Mouse (Mus musculus): ENCODE measurements around the gene Gmppa. TPM values are rescaled to one million over a fixed set of nuclear protein-coding genes. Genes with fewer than 3 reads are reported as not detected.

The Gmppa gene
- polyA plus RNA-seq, 1 experiment from 2014 or later, result 35.2 TPM

DNA sequence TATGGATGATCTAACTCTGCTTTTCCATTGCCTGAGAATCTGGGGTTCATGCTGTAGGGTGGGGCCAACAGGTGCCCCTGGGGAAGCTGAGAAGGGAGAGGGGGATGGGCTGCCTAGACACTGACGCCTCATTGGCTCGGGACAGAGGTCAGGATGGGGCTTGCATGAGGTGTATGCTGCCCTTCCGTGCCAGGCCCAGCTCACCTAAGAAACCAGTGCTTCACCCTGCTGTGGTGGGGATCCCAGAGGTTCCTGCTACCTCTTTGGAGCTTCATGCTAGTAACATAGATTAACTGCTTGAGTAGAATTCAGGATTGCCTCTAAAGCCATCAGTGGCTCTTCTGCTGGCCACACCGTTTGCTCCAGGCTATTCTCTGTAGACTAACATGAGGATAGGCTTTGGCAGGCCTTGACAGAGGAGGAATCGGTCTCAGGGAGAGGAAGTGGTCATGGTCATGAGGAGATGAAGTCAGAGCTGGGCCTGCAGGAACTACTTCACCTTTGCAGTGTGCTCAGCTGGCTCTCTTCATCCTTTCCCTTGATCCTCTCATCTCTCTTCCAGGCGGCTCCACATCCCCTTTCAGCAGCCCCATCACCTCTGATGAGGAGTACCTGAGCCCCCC is 35.1 kb upstream of the Gmppa start:
- no peak overlapping the region for H3K27ac ChIP-seq (replicated peaks)
- ATAC-seq (ENCODE audit: insufficient read depth), result peak; percentile 20; the same call in 1 of the 2 replicates

DNA sequence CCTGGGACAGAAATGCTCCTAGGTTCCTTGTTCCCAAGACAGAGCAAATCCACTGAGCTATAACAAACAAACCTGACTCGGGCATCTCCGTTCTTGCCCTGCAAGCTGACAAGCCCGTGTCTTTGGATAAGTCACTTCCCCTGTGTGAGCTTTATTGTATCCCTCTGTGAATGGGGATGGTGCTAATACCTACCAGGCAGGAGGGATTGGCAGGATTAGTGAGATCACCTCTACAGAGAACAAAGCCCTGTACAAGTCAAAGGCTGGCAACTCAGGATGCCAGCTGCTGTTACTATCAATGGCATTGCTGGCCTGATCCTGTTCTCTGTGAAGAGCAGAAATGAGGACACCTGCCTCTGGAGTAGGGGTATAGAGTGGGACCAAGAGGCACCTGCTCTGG is 30.2 kb upstream of the Gmppa start:
- Histone ChIP-seq H3K4me1 (replicated peaks) (0 out of 2 replicates have a peak, but pooled peaks cover 2% of the 10 kb centered on the region), H3K27me3 (no peaks in the 10 kb centered on the region; the same call in 1 of the 2 replicates), H3K27ac (replicated peaks) (no peak overlapping the region), H3K4me2 (no peak overlapping the region), H3K36me3 (replicated peaks) (no peaks in the 10 kb centered on the region), H3K4me3 (replicated peaks) (no peak overlapping the region), H3K9ac (no peak overlapping the region), H3K9me3 (replicated peaks) (no peaks in the 10 kb centered on the region)
- no peak for ATAC-seq (ENCODE audit: insufficient read depth)
- 62% methylated on average over 3 of the region's 3 CpGs for WGBS (ENCODE audit: insufficient replicate concordance)

More for the DNA sequence above, 35.1 kb upstream of the Gmppa start:
- H3K36me3 ChIP-seq (replicated peaks), result no peaks in the 10 kb centered on the region
- peaks cover 5% of the 10 kb centered on the region; the same call in 1 of the 2 replicates for H3K27me3 ChIP-seq
- H3K4me1 ChIP-seq (replicated peaks), result peaks cover 19% of the 10 kb centered on the region
- H3K4me2 ChIP-seq, result peak overlapping the region; percentile 40
- 19% methylated on average over 6 of the region's 6 CpGs for WGBS (ENCODE audit: insufficient replicate concordance)
- peak overlapping the region; percentile 16 for H3K4me3 ChIP-seq (replicated peaks)
- H3K9ac ChIP-seq, result no peak overlapping the region
- no peaks in the 10 kb centered on the region for H3K9me3 ChIP-seq (replicated peaks)

DNA sequence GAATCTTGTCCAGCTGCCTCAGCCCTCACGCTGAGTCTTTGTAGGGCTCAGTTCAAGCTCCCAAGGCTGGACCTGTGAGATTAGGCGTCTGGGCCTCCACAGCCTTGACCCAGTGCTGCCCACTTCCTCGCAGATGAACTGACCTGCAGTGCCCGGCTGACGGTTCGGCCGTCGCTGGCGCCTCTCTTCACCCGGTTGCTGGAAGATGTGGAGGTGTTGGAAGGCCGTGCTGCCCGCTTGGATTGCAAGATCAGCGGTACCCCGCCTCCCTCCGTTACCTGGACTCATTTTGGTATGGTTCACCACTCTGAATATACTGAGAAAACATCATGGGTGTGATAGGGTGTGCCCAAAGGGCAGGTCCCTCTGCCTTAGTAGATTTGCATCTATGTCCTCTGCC is 29.6 kb upstream of the Gmppa start:
- ATAC-seq (ENCODE audit: insufficient read depth), result no peak
- Histone ChIP-seq H3K27ac (replicated peaks) (no peak overlapping the region), H3K4me2 (no peak overlapping the region), H3K9me3 (replicated peaks) (no peaks in the 10 kb centered on the region), H3K27me3 (no peaks in the 10 kb centered on the region), H3K36me3 (replicated peaks) (no peaks in the 10 kb centered on the region), H3K4me1 (replicated peaks) (no peaks in the 10 kb centered on the region), H3K9ac (no peak overlapping the region), H3K4me3 (replicated peaks) (no peak overlapping the region)
- WGBS (ENCODE audit: insufficient replicate concordance), result 74% methylated on average over 15 of the region's 15 CpGs

DNA sequence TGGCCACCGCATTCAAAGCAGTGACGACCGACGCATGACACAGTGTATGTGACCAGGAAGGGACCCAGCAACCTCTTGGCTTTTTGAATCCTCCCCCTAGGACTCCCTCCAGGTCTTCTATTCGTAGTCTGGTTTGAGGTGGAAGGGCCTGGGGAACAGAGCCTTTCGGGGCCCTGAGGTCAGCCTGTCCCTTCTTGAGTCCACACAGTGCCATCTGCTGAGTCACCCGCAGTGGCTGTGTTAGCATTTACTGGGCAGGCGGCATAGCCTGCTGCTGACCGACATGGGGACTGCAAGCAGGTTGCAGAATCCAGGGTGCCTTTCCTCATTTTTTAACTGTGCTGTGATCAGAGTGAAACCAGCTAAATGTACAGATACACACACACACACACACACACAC is 28.7 kb upstream of the Gmppa start:
- Histone ChIP-seq H3K36me3 (replicated peaks) (no peaks in the 10 kb centered on the region), H3K9ac (no peak overlapping the region), H3K27me3 (no peaks in the 10 kb centered on the region), H3K4me1 (replicated peaks) (no peaks in the 10 kb centered on the region), H3K27ac (replicated peaks) (no peak overlapping the region), H3K9me3 (replicated peaks) (no peaks in the 10 kb centered on the region), H3K4me3 (replicated peaks) (no peak overlapping the region), H3K4me2 (no peak overlapping the region)
- no peak for ATAC-seq (ENCODE audit: insufficient read depth)
- WGBS (ENCODE audit: insufficient replicate concordance), result 74% methylated on average over 9 of the region's 9 CpGs

DNA sequence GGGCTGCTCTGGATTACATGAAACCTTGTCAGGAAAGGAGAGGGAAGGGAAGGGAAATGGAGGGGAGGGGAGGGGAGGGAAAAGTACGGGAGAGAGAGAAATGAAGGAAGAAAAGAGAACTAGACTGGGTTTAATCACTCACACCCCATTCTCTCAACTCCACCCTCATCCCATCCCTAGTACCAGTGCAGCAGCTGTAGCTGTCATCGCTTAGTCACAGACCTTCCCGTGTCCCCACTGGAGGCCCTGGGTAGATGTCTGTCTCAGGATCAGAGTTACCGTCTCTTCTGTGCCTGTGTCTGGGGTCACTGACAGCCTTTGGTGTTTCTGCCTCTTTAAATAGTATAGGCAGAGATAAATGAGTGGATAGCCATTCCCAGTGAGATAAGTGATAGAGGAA is 27.5 kb upstream of the Gmppa start:
- H3K27ac ChIP-seq (replicated peaks), result no peak overlapping the region
- no peak overlapping the region for H3K9ac ChIP-seq
- H3K27me3 ChIP-seq, result no peaks in the 10 kb centered on the region
- H3K4me2 ChIP-seq, result no peak overlapping the region
- no peak for ATAC-seq (ENCODE audit: insufficient read depth)
- H3K4me1 ChIP-seq (replicated peaks), result no peaks in the 10 kb centered on the region
- no peaks in the 10 kb centered on the region for H3K36me3 ChIP-seq (replicated peaks)
- H3K9me3 ChIP-seq (replicated peaks), result no peaks in the 10 kb centered on the region
- WGBS (ENCODE audit: insufficient replicate concordance), result 61% methylated on average over 4 of the region's 4 CpGs
- H3K4me3 ChIP-seq (replicated peaks), result no peak overlapping the region

DNA sequence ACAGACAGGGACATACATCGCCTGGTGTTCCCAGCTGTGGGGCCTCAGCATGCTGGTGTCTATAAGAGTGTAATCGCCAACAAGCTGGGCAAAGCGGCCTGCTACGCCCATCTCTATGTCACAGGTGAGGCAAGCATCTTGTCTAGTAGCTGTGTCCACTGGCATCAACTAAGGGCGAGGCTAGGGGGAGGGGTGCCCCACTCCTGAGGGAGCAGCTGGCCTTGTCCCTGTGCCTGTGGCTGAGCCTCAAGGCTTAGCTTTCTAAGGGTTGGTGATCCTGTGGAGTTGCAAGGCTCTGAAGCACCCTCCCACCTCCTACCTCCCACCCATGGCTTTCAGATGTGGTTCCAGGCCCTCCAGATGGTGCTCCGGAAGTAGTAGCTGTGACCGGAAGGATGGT is 25.8 kb upstream of the Gmppa start:
- ATAC-seq (ENCODE audit: insufficient read depth), result no peak
- H3K4me1 ChIP-seq (replicated peaks), result no peaks in the 10 kb centered on the region
- H3K36me3 ChIP-seq (replicated peaks), result no peaks in the 10 kb centered on the region
- 68% methylated on average over 7 of the region's 7 CpGs for WGBS (ENCODE audit: insufficient replicate concordance)
- H3K9me3 ChIP-seq (replicated peaks), result no peaks in the 10 kb centered on the region
- no peak overlapping the region for H3K9ac ChIP-seq
- H3K4me2 ChIP-seq, result no peak overlapping the region
- no peaks in the 10 kb centered on the region; the same call in 1 of the 2 replicates for H3K27me3 ChIP-seq
- no peak overlapping the region for H3K4me3 ChIP-seq (replicated peaks)
- no peak overlapping the region for H3K27ac ChIP-seq (replicated peaks)

DNA sequence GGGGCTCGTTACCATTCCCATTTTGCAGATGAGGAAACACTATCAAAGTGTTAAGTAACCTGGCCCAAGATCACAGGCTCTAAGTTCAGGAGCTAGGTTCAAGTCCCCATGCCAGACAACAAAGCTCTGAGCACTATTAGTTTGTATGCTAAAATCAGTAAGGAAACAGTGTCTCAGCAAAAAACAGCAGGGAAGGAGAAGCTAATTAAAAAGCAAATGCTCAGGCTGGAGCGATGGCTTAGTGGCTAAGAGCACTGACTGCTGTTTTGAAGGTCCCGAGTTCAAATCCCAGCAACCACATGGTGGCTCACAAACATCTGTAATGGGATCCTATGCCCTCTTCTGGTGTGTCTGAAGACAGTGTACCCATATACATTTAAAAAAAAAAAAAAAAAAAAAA is 23.5 kb upstream of the Gmppa start:
- Histone ChIP-seq H3K4me3 (replicated peaks) (no peak overlapping the region), H3K4me2 (no peak overlapping the region), H3K27me3 (no peaks in the 10 kb centered on the region; the same call in 1 of the 2 replicates), H3K27ac (replicated peaks) (no peak overlapping the region), H3K9ac (no peak overlapping the region), H3K36me3 (replicated peaks) (no peaks in the 10 kb centered on the region), H3K9me3 (replicated peaks) (no peaks in the 10 kb centered on the region), H3K4me1 (replicated peaks) (no peaks in the 10 kb centered on the region)
- WGBS (ENCODE audit: insufficient replicate concordance), result 64% methylated on average over 3 of the region's 3 CpGs
- no peak for ATAC-seq (ENCODE audit: insufficient read depth)

DNA sequence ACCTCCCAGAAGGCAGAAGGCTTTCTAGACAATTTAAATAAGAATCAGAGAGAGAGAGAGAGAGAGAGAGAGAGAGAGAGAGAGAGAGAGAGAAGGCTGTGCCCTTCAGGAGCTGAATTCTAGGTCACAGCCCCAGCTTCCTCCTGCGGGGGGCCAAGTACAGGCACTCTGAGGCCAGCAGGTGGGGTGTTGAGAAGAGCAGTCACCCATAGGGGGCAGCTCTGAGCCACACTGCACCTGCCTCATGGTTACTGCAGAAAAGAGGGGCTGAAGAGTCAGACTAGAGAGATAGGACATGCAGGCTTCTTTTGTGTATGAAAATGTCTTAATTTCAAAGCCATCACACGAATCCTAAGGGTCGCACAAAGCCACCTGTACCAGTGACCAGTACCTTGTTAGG is 22.0 kb upstream of the Gmppa start:
- H3K9ac ChIP-seq, result no peak overlapping the region
- H3K4me2 ChIP-seq, result no peak overlapping the region
- no peak for ATAC-seq (ENCODE audit: insufficient read depth)
- no peaks in the 10 kb centered on the region for H3K4me1 ChIP-seq (replicated peaks)
- whole genome bisulfite sequencing (ENCODE audit: insufficient replicate concordance), result 50% methylated on average over 3 of the region's 3 CpGs
- H3K27ac ChIP-seq (replicated peaks), result no peak overlapping the region
- H3K27me3 ChIP-seq, result no peaks in the 10 kb centered on the region; the same call in 1 of the 2 replicates
- no peak overlapping the region for H3K4me3 ChIP-seq (replicated peaks)
- H3K9me3 ChIP-seq (replicated peaks), result no peaks in the 10 kb centered on the region
- no peaks in the 10 kb centered on the region for H3K36me3 ChIP-seq (replicated peaks)

DNA sequence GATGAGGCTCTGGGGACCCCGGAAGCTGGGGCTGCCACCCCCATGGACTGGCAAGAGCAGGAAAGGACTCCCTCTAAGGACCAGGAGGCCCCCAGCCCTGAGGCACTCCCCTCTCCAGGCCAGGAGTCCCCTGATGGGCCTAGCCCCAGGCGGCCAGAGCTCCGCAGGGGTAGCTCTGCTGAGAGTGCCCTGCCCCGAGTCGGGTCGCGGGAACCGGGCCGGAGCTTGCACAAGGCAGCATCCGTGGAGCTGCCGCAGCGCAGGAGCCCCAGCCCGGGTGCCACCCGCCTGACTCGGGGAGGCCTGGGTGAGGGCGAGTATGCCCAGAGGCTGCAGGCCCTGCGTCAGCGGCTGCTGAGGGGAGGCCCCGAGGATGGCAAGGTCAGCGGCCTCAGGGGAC is 13.9 kb upstream of the Gmppa start:
- Histone ChIP-seq H3K9me3 (replicated peaks) (no peaks in the 10 kb centered on the region), H3K4me1 (replicated peaks) (peaks cover 11% of the 10 kb centered on the region), H3K9ac (no peak overlapping the region), H3K36me3 (replicated peaks) (no peaks in the 10 kb centered on the region), H3K27ac (replicated peaks) (no peak overlapping the region), H3K27me3 (peaks cover 71% of the 10 kb centered on the region), H3K4me3 (replicated peaks) (no peak overlapping the region), H3K4me2 (no peak overlapping the region)
- 6% methylated on average over 20 of the region's 20 CpGs for WGBS (ENCODE audit: insufficient replicate concordance)
- ATAC-seq (ENCODE audit: insufficient read depth), result no peak

DNA sequence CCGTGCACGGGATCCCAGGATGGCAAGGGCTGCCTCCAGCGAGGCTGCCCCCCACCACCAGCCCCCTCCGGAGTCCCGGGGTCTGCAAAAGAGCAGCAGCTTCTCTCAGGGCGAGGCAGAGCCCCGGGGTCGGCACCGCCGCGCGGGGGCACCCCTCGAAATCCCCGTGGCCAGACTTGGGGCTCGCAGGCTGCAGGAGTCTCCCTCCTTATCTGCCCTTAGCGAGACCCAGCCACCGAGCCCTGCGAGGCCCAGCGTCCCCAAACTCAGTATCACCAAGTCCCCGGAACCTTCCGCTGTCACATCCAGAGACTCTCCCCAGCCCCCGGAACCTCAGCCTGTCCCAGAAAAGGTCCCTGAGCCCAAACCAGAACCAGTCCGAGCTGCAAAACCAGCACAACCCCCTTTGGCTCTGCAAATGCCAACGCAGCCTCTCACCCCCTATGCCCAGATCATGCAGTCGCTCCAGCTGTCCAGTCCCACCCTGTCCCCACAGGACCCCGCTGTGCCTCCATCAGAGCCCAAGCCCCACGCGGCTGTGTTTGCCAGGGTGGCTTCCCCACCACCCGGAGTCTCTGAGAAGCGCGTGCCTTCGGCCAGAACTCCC is 13.4 kb upstream of the Gmppa start:
- Histone ChIP-seq H3K4me1 (replicated peaks) (peaks cover 11% of the 10 kb centered on the region), H3K4me3 (replicated peaks) (peak overlapping the region; percentile 23; the same call in 1 of the 2 replicates), H3K9me3 (replicated peaks) (no peaks in the 10 kb centered on the region), H3K9ac (no peak overlapping the region), H3K36me3 (replicated peaks) (no peaks in the 10 kb centered on the region), H3K27me3 (peaks cover 76% of the 10 kb centered on the region), H3K4me2 (peak overlapping the region; percentile 52), H3K27ac (replicated peaks) (no peak overlapping the region)
- ATAC-seq (ENCODE audit: insufficient read depth), result no peak
- 4% methylated on average over 32 of the region's 32 CpGs for WGBS (ENCODE audit: insufficient replicate concordance)

DNA sequence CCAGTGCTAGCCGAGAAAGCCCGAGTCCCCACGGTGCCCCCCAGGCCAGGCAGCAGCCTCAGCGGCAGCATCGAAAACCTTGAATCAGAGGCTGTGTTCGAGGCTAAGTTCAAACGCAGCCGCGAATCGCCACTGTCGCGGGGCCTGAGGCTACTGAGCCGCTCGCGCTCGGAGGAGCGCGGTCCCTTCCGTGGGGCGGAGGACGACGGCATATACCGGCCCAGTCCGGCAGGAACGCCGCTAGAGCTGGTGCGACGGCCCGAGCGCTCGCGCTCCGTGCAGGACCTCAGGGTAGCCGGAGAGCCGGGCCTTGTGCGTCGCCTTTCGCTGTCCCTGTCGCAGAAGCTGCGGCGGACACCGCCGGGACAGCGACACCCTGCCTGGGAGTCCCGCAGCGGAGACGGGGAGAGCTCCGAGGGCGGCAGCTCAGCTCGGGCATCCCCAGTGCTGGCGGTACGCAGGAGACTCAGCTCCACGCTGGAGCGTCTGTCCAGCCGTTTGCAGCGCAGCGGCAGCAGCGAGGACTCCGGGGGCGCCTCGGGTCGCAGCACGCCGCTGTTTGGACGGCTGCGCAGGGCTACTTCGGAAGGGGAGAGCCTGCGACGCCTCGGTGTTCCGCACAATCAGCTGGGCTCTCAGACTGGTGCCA is 12.8 kb upstream of the Gmppa start:
- ATAC-seq (ENCODE audit: insufficient read depth), result peak; percentile 25; the same call in 1 of the 2 replicates
- Histone ChIP-seq H3K9ac (no peak overlapping the region), H3K27me3 (peaks cover 76% of the 10 kb centered on the region)

More for the DNA sequence above, 12.8 kb upstream of the Gmppa start:
- Histone ChIP-seq H3K27ac (replicated peaks) (no peak overlapping the region), H3K4me3 (replicated peaks) (peak overlapping the region; percentile 23; the same call in 1 of the 2 replicates), H3K4me2 (peak overlapping the region; percentile 52), H3K4me1 (replicated peaks) (peaks cover 11% of the 10 kb centered on the region), H3K9me3 (replicated peaks) (no peaks in the 10 kb centered on the region), H3K36me3 (replicated peaks) (no peaks in the 10 kb centered on the region)
- WGBS (ENCODE audit: insufficient replicate concordance), result 3% methylated on average over 71 of the region's 71 CpGs

Data from liver, embryonic 15.5 days (tissue).